Mouse (Mus musculus) megakaryocyte-erythroid progenitor cell, adult 5 weeks (primary cell): ENCODE results near the gene Shprh. TPM values are rescaled to one million over a fixed set of nuclear protein-coding genes. Genes with fewer than 3 reads are reported as not detected.

Experiments
- polyA plus RNA-seq: library from polyadenylated mRNA; stranded (reverse); fragments of >175 nt; gene quantifications from 2 replicates; pipeline ENCODE4 v1.2.3, GENCODE M21; 2012

Shprh gene
- 2.1 and 2.6 TPM in 2 replicates for polyA plus RNA-seq

DNA sequence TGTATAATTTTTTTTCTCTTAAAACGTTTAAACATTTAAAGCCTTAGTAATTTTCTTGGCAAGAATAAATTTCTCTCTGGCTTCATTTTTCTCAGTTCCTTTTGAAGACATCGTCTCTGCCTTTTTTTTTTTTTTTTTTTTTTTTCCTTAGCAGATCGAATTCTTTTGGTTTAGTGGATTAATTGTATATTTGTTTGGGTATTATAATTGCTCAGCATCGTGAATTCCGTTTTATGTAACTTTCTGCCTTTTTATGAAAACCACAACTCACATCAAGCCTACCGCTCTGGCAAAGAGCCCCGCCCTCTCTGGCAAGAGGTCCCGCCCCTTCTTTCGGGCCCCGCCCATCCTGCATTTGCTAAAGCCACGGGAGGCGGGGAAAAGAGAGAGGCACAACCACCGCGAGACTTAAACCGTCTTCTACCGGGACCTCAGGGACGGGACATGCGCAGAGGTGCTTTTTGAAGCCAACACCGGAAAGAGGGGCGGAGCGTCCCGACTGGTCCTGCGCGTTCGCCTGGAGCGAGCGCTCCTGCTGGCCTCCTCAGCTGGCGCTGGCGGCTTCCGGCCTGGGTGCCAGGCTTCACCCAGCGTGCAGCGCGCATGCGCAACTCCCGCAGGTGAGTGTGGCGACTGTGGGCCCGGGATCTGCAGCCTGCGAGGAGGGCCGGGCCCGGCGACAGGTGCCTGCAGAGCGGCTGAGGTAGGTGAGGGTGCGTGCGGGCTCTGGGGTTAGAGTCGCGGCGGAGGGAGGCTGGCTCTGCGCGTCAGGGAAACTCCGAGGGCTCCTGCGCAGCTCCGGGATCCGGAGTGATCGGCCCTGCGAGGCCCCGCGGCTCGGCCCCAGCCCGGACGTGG, at the start of gene Shprh:
TSS of gene Shprh (plus strand) at position 544 of the 858 bp plus-strand sequence.

Other genes with a start within 250 kb of the Shprh start
- 0.20 TPM in 1 of 2 replicates, not detected in the other for gene Grm1, start 67.1 kb upstream of the Shprh start, polyA plus RNA-seq
- 1.8 and 2.6 TPM in 2 replicates for gene Fbxo30, start 131.9 kb downstream of the Shprh start, polyA plus RNA-seq
- 1.8 and 2.6 TPM in 2 replicates for gene Epm2a, start 194.0 kb downstream of the Shprh start, polyA plus RNA-seq